Mouse (Mus musculus) neural tube, embryonic 15.5 days (tissue): ENCODE data around the gene Ghdc. TPM values are rescaled to one million over a fixed set of nuclear protein-coding genes. Genes with fewer than 3 reads are reported as not detected.

Source experiments
- ATAC-seq: fragments of 200-750 bp; cut with Nextera tagmentation; 2 replicates; pipeline ENCODE4 v1.8.0; 2017; ENCODE audit warnings: mild to moderate bottlenecking, moderate TSS enrichment, moderate library complexity; ENCODE audit not compliant: low FRiP score
- H3K27ac ChIP-seq: fragments of 300-500 bp; sonication (generic); replicated peaks from 2 replicates; pipeline ENCODE4 v1.5.1; 2015; ENCODE audit warnings: mild to moderate bottlenecking, inconsistent platforms
- H3K27me3 ChIP-seq: fragments of 300-500 bp; sonication (generic); replicated peaks from 2 replicates; pipeline ENCODE4 v1.6.1; 2015; ENCODE audit warnings: inconsistent platforms
- H3K36me3 ChIP-seq: fragments of 300-500 bp; sonication (generic); 2 replicates; pipeline ENCODE4 v1.6.1; 2015; ENCODE audit warnings: inconsistent platforms
- H3K4me1 ChIP-seq: fragments of 300-500 bp; sonication (generic); 2 replicates; pipeline ENCODE4 v1.6.1; 2015; ENCODE audit warnings: inconsistent platforms
- H3K4me2 ChIP-seq: fragments of 300-500 bp; sonication (generic); 2 replicates; pipeline ENCODE4 v1.6.1; 2015; ENCODE audit warnings: inconsistent platforms, mild to moderate bottlenecking, moderate library complexity
- H3K4me3 ChIP-seq: fragments of 300-500 bp; sonication (generic); replicated peaks from 2 replicates; pipeline ENCODE4 v1.5.1; 2015; ENCODE audit warnings: mild to moderate bottlenecking, inconsistent platforms
- H3K9ac ChIP-seq: fragments of 300-500 bp; sonication (generic); replicated peaks from 2 replicates; pipeline ENCODE4 v1.6.1; 2015; ENCODE audit warnings: mild to moderate bottlenecking, inconsistent platforms
- H3K9me3 ChIP-seq: fragments of 300-500 bp; sonication (generic); replicated peaks from 2 replicates; pipeline ENCODE4 v1.6.1; 2016; ENCODE audit warnings: inconsistent platforms
- WGBS: fragments of 180-500 bp; shearing (Covaris S2); methylation state at CpG from one replicate; pipeline ENCODE4 v1.1.7; 2015; ENCODE audit warnings: mixed read lengths; 5-methylcytosine and 5-hydroxymethylcytosine counted together
- polyA plus RNA-seq: library from polyadenylated mRNA; unstranded; fragments of >200 nt; fragmentation: Nextera tagmentation; extraction: Ambion mirVana; gene quantifications from 2 replicates; pipeline ENCODE4 v1.2.1, GENCODE M21; 2015

Ghdc gene
- polyA plus RNA-seq = 8.5 and 9.9 TPM in 2 replicates

GRCm38 (mm10) chr11:100770646-100771408 lies at the start of gene Ghdc:
Ghdc (minus strand) TSS chr11:100770957.
- 0 out of 2 replicates have a peak within 1 kb of the TSS, but pooled peaks have one; percentile 58 for H3K27ac ChIP-seq
- H3K36me3 ChIP-seq = no peaks in the 10 kb centered on the region
- peak within 1 kb of the TSS; percentile 58 for H3K4me3 ChIP-seq
- no peaks in the 10 kb centered on the region for H3K9me3 ChIP-seq
- H3K9ac ChIP-seq = peak within 1 kb of the TSS; percentile 57
- no peaks in the 10 kb centered on the region for H3K27me3 ChIP-seq
- peak; percentile 65; the same call in 1 of the 2 replicates for ATAC-seq
- H3K4me2 ChIP-seq = peak within 1 kb of the TSS; percentile 56
- WGBS = 24% methylated on average over 17 of the region's 17 CpGs
- H3K4me1 ChIP-seq = peaks cover 9% of the 10 kb centered on the region

- Histone ChIP-seq H3K27me3 (no peaks in the 10 kb centered on the region), H3K4me3 (no peak overlapping the region), H3K4me2 (no peak overlapping the region), H3K9ac (no peak overlapping the region), H3K36me3 (no peaks in the 10 kb centered on the region), H3K9me3 (no peaks in the 10 kb centered on the region), H3K4me1 (peaks cover 24% of the 10 kb centered on the region), H3K27ac (no peak overlapping the region)
- 83% methylated on average over 8 of the region's 8 CpGs for WGBS
- no peak for ATAC-seq
These were observed 49.3 kb upstream of the Ghdc start for GRCm38 (mm10) chr11:100820047-100820446.

DNA sequence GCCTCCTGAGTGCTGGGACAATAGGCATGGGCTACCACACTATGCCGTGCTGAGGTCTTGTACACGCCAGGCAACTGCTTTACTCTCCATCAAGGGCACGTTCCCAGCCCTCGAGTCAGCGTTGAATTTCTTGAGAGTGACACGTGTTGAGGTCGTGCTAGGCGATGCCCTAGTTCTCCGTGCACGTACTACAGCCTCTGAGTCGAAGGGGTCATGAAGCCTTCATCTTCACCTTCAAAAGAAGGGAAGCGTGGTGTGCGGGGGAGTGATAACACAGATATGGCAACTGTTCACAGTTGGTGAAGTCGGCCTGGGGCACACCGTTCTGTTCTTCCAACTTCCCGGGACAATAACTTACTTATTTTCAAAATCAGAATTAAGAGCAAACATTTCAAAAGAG lies 48.9 kb upstream of the Ghdc start:
- ATAC-seq = no peak
- Histone ChIP-seq H3K4me3 (no peak overlapping the region), H3K27ac (no peak overlapping the region), H3K9ac (no peak overlapping the region), H3K4me2 (no peak overlapping the region), H3K36me3 (no peaks in the 10 kb centered on the region), H3K27me3 (no peaks in the 10 kb centered on the region), H3K9me3 (no peaks in the 10 kb centered on the region), H3K4me1 (peaks cover 24% of the 10 kb centered on the region)
- WGBS = 88% methylated on average over 16 of the region's 16 CpGs

GRCm38 (mm10) chr11:100819048-100819447 lies 48.3 kb upstream of the Ghdc start:
- H3K36me3 ChIP-seq = no peaks in the 10 kb centered on the region
- H3K4me3 ChIP-seq = no peak overlapping the region
- no peak overlapping the region for H3K4me2 ChIP-seq
- H3K9me3 ChIP-seq = no peaks in the 10 kb centered on the region
- H3K27ac ChIP-seq = no peak overlapping the region
- no peak overlapping the region for H3K9ac ChIP-seq
- no peak for ATAC-seq
- H3K27me3 ChIP-seq = no peaks in the 10 kb centered on the region
- 44% methylated on average over 8 of the region's 8 CpGs for WGBS
- H3K4me1 ChIP-seq = peaks cover 24% of the 10 kb centered on the region

GRCm38 (mm10) chr11:100818359-100819012 lies 47.7 kb upstream of the Ghdc start:
- Histone ChIP-seq H3K9me3 (no peaks in the 10 kb centered on the region), H3K4me2 (no peak overlapping the region), H3K27ac (no peak overlapping the region), H3K4me3 (no peak overlapping the region), H3K4me1 (peaks cover 24% of the 10 kb centered on the region), H3K9ac (no peak overlapping the region), H3K36me3 (no peaks in the 10 kb centered on the region), H3K27me3 (no peaks in the 10 kb centered on the region)
- WGBS = 80% methylated on average over 15 of the region's 15 CpGs
- no peak for ATAC-seq

DNA sequence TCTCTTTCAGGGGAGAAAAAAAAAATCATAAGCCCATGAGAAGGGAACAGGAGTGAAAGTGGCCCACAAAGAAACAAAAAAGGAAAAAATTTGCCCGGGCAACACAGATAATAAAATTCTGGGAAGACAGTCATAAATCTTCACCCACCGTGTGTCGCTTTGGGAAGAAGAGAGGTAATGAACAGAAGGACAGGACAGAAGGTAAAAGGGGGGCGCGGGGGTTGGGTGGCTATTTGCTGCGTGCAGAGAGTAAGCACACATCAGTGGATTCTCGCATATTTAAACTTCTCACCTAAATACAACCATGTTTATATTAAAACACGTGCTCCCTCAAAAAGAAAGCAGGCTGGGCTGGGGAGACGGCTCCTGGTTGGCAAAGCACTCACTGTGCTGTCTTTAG lies 46.6 kb upstream of the Ghdc start:
- Histone ChIP-seq H3K9me3 (no peaks in the 10 kb centered on the region), H3K4me3 (no peak overlapping the region), H3K4me1 (peaks cover 23% of the 10 kb centered on the region), H3K4me2 (no peak overlapping the region), H3K36me3 (no peaks in the 10 kb centered on the region), H3K27ac (0 out of 2 replicates have a peak overlapping the region, but pooled peaks have one; percentile 18), H3K27me3 (no peaks in the 10 kb centered on the region), H3K9ac (no peak overlapping the region)
- no peak for ATAC-seq
- WGBS = 37% methylated on average over 9 of the region's 9 CpGs

- WGBS = 64% methylated on average over 4 of the region's 4 CpGs
- H3K4me3 ChIP-seq = no peak overlapping the region
- no peaks in the 10 kb centered on the region for H3K9me3 ChIP-seq
- no peak overlapping the region for H3K4me2 ChIP-seq
- no peak for ATAC-seq
- no peak overlapping the region for H3K9ac ChIP-seq
- H3K27me3 ChIP-seq = no peaks in the 10 kb centered on the region
- H3K36me3 ChIP-seq = no peaks in the 10 kb centered on the region
- 0 out of 2 replicates have a peak overlapping the region, but pooled peaks have one; percentile 18 for H3K27ac ChIP-seq
- H3K4me1 ChIP-seq = peaks cover 22% of the 10 kb centered on the region
These were observed 46.0 kb upstream of the Ghdc start for GRCm38 (mm10) chr11:100816801-100817200.

GRCm38 (mm10) chr11:100816342-100816741 lies 45.6 kb upstream of the Ghdc start:
- Histone ChIP-seq H3K9me3 (no peaks in the 10 kb centered on the region), H3K4me1 (peaks cover 22% of the 10 kb centered on the region), H3K36me3 (no peaks in the 10 kb centered on the region), H3K9ac (no peak overlapping the region), H3K4me2 (no peak overlapping the region), H3K4me3 (no peak overlapping the region), H3K27ac (no peak overlapping the region), H3K27me3 (no peaks in the 10 kb centered on the region)
- WGBS = 75% methylated on average over 3 of the region's 3 CpGs
- ATAC-seq = no peak

DNA sequence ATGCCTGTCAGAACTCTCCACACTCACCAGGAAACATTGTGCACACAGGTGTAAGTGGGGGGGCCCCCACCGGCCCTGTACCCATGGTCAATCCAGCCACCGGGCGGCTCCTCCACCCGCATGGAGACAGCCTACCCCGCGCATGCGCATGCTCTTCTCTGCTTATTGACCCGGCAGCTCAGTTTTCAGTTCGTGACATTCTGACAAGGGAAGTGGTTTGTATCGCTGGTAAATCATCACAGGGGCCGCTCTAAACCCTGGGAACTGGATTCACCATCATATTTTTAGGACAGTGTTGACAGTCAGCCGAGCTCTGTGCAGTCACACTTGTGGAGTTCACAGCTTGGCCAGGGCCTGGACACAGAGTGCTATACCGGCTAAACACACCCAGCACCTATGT lies 43.7 kb upstream of the Ghdc start:
- Histone ChIP-seq H3K27me3 (no peaks in the 10 kb centered on the region), H3K4me3 (no peak overlapping the region), H3K4me1 (peaks cover 20% of the 10 kb centered on the region), H3K9me3 (no peaks in the 10 kb centered on the region), H3K9ac (no peak overlapping the region), H3K36me3 (no peaks in the 10 kb centered on the region), H3K4me2 (no peak overlapping the region), H3K27ac (no peak overlapping the region)
- no peak for ATAC-seq
- WGBS = 77% methylated on average over 13 of the region's 13 CpGs

DNA sequence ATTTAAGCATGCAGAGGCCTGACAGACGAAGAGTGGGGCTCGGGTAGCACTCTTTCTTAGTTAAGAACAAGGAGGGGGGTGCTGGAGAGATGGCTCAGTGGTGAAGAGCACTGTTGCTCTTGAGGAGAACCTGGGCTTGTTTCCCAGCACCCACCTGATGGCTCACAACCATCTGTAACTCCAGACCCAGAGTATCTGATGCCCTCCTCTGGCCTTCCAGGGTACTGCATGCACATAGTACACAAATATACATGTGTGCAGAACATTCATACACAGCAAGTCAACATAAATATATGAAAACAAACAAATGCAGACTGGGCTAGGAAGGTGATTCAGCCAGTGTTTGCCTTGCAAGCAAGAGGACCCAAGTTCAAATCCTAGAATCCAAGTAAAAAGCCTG lies 40.4 kb upstream of the Ghdc start:
- no peak for ATAC-seq
- H3K27ac ChIP-seq = no peak overlapping the region
- H3K36me3 ChIP-seq = no peaks in the 10 kb centered on the region
- no peaks in the 10 kb centered on the region for H3K27me3 ChIP-seq
- H3K9me3 ChIP-seq = no peaks in the 10 kb centered on the region
- no peak overlapping the region for H3K9ac ChIP-seq
- no peak overlapping the region for H3K4me2 ChIP-seq
- no peaks in the 10 kb centered on the region for H3K4me1 ChIP-seq
- H3K4me3 ChIP-seq = no peak overlapping the region
- WGBS = 100% methylated on average over 2 of the region's 2 CpGs

- 85% methylated on average over 9 of the region's 9 CpGs for WGBS
- H3K27ac ChIP-seq = no peak overlapping the region
- no peak overlapping the region for H3K4me3 ChIP-seq
- H3K4me1 ChIP-seq = no peaks in the 10 kb centered on the region
- ATAC-seq = no peak
- no peaks in the 10 kb centered on the region for H3K36me3 ChIP-seq
- no peak overlapping the region for H3K9ac ChIP-seq
- no peak overlapping the region for H3K4me2 ChIP-seq
- H3K9me3 ChIP-seq = no peaks in the 10 kb centered on the region
- no peaks in the 10 kb centered on the region for H3K27me3 ChIP-seq
These were observed 39.8 kb upstream of the Ghdc start for GRCm38 (mm10) chr11:100810516-100810915.
